Mouse (Mus musculus) embryonic fibroblast, embryonic 13.5 days (primary cell): ENCODE data around the gene Ccdc186. TPM values are rescaled to one million over a fixed set of nuclear protein-coding genes. Genes with fewer than 3 reads are reported as not detected.

Experiments
- H3K27ac ChIP-seq: 2 replicates; pipeline ENCODE4 v1.5.1; 2012; ENCODE audit warnings: low read length, control low read depth, inconsistent platforms; ENCODE audit not compliant: insufficient read depth
- H3K4me1 ChIP-seq: 2 replicates; pipeline ENCODE4 v1.6.1; 2011; ENCODE audit warnings: low read length; ENCODE audit not compliant: control insufficient read depth, insufficient read depth
- H3K4me3 ChIP-seq: 2 replicates; pipeline ENCODE4 v1.5.1; 2011; ENCODE audit warnings: mild to moderate bottlenecking, control low read depth, low read length; ENCODE audit not compliant: insufficient read depth
- CTCF ChIP-seq: IDR thresholded peaks from 2 replicates; pipeline ENCODE4 v1.5.1; 2011; ENCODE audit warnings: mild to moderate bottlenecking, control low read depth, low read length, moderate library complexity, borderline replicate concordance; ENCODE audit not compliant: insufficient read depth
- POLR2A ChIP-seq: IDR thresholded peaks from 2 replicates; pipeline ENCODE4 v1.6.1; 2011; ENCODE audit warnings: low read depth, mild to moderate bottlenecking, control low read depth, low read length, moderate library complexity
- polyA plus RNA-seq: library from polyadenylated mRNA; stranded (reverse); fragments of >200 nt; gene quantifications from 2 replicates; pipeline ENCODE4 v1.2.4, GENCODE M21; 2011; ENCODE audit warnings: low read depth; ENCODE audit not compliant: missing spikeins, insufficient read length

The Ccdc186 gene
- polyA plus RNA-seq, 1 experiment, result 70.3 TPM

- Histone ChIP-seq H3K4me3 (no peak overlapping the region), H3K27ac (no peak overlapping the region), H3K4me1 (no peaks in the 10 kb centered on the region; the same call in 1 of the 2 replicates)
- TF ChIP-seq CTCF (no peak), POLR2A (no peak)
Measured at GRCm38 (mm10) chr19:56775893-56776718, 45.9 kb downstream of the Ccdc186 start.

- Histone ChIP-seq H3K4me3 (no peak overlapping the region), H3K4me1 (no peaks in the 10 kb centered on the region; the same call in 1 of the 2 replicates), H3K27ac (no peak overlapping the region)
- TF ChIP-seq POLR2A (no peak), CTCF (no peak)
Measured at GRCm38 (mm10) chr19:56774971-56775892, 46.8 kb downstream of the Ccdc186 start.

- no peaks in the 10 kb centered on the region; the same call in 1 of the 2 replicates for H3K4me1 ChIP-seq
- TF ChIP-seq CTCF, result no peak
- no peak for TF ChIP-seq POLR2A
- no peak overlapping the region for H3K27ac ChIP-seq
- H3K4me3 ChIP-seq, result no peak overlapping the region
Measured at GRCm38 (mm10) chr19:56774408-56774962, 47.5 kb downstream of the Ccdc186 start.

GRCm38 (mm10) chr19:56773393-56773971 is 48.5 kb downstream of the Ccdc186 start:
- Histone ChIP-seq H3K27ac (no peak overlapping the region), H3K4me1 (no peaks in the 10 kb centered on the region; the same call in 1 of the 2 replicates), H3K4me3 (no peak overlapping the region)
- TF ChIP-seq CTCF (no peak), POLR2A (no peak)

- TF ChIP-seq CTCF, result no peak
- no peak for TF ChIP-seq POLR2A
- H3K27ac ChIP-seq, result no peak overlapping the region
- H3K4me1 ChIP-seq, result no peaks in the 10 kb centered on the region; the same call in 1 of the 2 replicates
Measured at GRCm38 (mm10) chr19:56772158-56772557, 49.8 kb downstream of the Ccdc186 start.

GRCm38 (mm10) chr19:56769024-56769423 is 53.0 kb downstream of the Ccdc186 start:
- TF ChIP-seq POLR2A, result no peak
- TF ChIP-seq CTCF, result no peak
- no peak overlapping the region for H3K4me3 ChIP-seq
- H3K27ac ChIP-seq, result no peak overlapping the region
- no peaks in the 10 kb centered on the region for H3K4me1 ChIP-seq

More at GRCm38 (mm10) chr19:56772158-56772557, 49.8 kb downstream of the Ccdc186 start:
- H3K4me3 ChIP-seq, result no peak overlapping the region

- no peak overlapping the region for H3K4me3 ChIP-seq
- no peak overlapping the region for H3K27ac ChIP-seq
Measured at GRCm38 (mm10) chr19:56762686-56763085, 59.3 kb downstream of the Ccdc186 start.

GRCm38 (mm10) chr19:56761727-56762126 is 60.3 kb downstream of the Ccdc186 start:
- TF ChIP-seq POLR2A, result no peak
- TF ChIP-seq CTCF, result no peak
- Histone ChIP-seq H3K4me1 (peaks cover 7% of the 10 kb centered on the region), H3K4me3 (no peak overlapping the region), H3K27ac (no peak overlapping the region)

More at GRCm38 (mm10) chr19:56762686-56763085, 59.3 kb downstream of the Ccdc186 start:
- peaks cover 5% of the 10 kb centered on the region; the same call in 1 of the 2 replicates for H3K4me1 ChIP-seq
- TF ChIP-seq CTCF (no peak), POLR2A (no peak)

GRCm38 (mm10) chr19:56761096-56761495 is 60.9 kb downstream of the Ccdc186 start:
- H3K4me3 ChIP-seq, result no peak overlapping the region
- TF ChIP-seq POLR2A, result no peak
- TF ChIP-seq CTCF, result no peak
- H3K4me1 ChIP-seq, result peaks cover 7% of the 10 kb centered on the region
- no peak overlapping the region for H3K27ac ChIP-seq
